Mouse (Mus musculus): Measurements from ENCODE around the gene Vil1.
A peak's percentile ranks its signal among the peaks of the same experiment; 100 is the strongest.

Vil1 gene

DNA sequence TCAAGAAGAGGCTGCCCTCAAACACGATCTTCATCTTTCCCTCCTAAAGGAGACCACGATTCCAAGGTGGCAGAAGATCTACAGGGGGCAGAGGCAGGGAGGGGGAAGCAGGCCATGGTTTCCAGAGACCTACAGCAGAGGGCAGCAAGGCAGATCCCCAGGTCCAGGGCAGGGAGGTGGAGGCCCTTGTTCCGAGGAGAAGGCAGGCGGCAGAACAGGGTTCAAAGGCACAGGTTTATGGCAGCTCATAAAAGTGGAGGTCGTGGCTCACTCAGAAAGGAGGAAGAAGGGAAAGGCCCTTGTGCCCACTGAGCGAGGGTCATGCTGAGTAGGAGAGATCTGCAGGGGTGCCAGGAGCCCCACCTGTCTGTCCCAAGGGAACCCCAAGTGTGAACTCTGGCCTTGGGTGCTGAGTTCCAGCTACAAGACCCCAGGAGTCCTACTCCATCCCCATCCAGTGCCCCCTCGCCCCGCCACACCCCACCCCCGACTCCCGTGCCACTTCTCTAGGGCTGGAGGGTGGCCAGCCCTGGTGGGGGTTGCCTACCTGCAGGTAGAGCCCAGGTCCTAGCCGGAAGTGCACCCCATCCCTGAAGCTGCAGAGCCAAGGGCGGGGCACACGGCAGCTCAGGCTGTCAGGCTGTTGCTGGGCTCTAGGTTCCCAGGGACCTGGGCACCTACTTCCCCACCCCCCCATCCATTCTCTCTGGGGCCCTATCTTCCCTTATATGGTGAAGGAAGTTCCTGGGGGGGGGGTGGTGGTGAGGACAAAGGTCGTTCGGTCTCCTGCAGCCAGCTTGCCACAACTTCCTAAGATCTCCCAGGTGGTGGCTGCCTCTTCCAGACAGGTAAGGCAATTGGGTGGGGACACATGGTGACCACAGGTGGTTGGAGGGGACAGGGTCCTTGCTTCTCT, at the start of gene Vil1:
Gene Vil1 (plus strand): TSS at position 788 of the 916 bp plus-strand sequence.
- DNase-seq (ENCODE audit: low spot score in 2 of 2): no peak

DNA sequence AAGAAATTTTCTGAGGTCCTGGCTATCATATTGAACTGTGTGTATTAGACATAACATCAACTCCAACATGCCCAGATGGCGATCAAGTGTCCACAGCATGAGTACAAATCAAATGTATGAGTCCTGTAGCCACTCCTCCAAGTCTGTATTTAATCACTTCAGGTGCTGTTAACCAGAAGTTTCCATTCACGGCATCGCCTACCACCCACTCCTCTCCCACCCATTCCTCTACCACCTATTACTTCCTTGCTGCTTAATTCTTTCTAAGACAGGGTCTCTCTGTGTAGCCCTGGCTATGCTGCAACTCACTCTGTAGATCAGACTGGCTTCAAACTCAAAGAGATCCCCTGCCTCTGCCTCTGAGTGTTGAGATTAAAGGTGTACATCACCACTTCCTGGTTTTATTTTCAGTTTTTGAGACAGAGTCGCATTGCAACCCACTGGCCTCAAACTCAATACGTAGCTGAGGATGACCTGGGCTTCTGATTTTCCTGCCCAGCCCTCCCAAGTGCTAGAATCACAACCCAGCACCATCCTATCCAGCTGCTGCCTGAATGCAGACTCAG, 49.1 kb upstream of the Vil1 start:
- no peak for DNase-seq (ENCODE audit: low spot score in 2 of 2)

DNA sequence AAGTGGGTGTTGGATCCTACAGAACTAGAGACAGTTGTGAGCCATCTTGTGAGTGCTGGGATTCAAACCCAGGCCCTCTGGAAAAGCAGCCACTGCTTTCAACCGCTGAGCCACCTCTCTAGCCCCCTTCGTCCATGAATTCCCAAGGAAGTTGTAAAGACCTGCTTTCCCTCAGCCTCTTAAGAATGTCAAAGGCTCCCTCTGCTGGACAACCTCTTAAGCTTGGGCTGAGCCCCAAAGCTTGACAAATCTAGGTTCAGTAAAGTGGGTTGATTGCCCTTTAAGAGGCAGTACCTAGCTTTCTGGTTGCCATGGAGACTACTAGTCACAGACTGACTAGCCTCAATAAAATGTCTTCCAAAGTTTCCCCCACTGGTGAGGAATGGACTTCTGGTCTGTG, 47.4 kb upstream of the Vil1 start, which contains the start of gene Catip:
Gene Catip (plus strand): TSS at position 297 of the 400 bp plus-strand sequence.
- DNase-seq (ENCODE audit: low spot score in 2 of 2): peak; percentile 69 to 89

DNA sequence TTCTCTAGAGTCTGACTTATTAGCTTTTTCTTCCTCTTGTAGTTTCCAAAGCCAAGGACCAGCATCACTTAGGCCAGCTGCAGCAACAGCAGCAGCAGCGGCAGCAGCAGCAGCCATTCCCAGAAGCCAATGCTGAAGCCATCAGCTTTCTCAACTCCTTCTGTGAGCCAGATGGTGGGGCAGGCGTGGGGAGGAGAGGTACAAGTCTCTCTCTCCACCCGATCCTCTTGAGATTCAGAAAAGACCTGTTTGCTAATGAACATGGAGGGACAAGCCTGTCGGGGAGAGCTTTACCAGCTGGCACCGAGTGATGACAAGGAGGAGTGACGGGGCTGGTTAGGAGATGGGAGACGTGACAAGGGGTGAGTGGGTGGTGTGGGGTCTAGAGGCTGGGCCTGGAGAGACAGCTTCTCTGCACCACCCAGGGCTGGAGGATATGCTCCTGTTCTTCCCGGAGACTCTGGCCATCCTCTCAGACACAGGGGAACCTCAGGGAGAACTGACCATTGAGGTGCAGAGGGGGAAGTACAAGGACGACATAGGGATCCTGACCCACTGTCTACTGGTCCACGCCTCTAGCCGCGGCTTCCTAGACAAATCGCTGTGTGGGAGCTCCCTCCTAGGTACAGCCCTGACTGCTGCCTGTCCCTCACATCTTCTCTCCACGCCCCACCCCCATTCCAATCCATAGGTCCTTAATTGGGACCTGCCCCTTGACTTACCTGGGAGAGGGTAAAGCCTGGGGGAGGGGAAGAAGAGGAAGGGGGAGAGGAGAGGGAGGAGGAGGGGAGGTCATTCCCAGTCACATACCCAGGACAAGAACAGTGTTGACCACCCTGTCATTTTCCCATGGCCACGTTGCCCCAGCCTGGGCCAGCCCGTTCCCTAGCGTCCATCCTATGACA, 46.6 kb upstream of the Vil1 start:
- no peak for DNase-seq (ENCODE audit: low spot score in 2 of 2)

DNA sequence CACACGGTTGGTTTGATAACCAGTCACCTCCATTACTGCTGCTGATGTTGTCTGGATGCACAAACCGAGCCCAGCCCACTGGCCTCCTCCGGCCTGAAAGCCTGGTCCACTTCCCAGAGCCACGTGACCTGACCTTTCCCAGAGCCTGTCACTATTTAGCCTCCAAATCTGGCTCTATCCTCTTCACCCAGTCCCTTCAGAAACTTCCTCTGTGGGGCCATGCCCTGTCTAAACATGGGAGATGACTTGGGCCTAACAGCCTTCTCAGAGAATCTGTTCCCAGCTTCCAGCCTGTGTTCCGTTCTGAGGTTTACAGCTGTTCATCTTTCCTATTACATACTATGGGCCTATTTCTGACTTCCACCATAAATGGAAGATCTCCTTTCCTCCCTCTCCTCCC, 45.7 kb upstream of the Vil1 start:
- DNase-seq (ENCODE audit: low spot score in 2 of 2): no peak

DNA sequence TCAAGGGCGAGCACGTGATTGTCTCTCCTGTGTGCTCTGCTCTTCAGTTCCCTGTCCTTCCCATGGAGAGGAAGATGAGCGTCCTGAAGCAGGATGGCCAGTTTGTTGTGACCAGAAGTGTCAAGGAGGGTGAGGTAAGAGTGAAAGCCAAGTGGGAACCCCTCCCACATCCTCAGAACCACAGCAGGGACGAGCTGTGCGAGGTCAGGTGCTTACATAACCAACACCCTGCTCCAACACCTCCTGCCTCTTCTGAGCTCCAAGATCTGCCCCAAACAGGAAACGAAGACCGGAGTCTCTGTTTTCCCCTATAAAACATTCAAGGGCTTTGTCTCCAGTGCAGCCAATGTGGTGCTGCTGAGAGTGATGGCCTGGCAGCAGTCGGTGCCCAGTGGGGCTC, 44.9 kb upstream of the Vil1 start:
- no peak for DNase-seq (ENCODE audit: low spot score in 2 of 2)

DNA sequence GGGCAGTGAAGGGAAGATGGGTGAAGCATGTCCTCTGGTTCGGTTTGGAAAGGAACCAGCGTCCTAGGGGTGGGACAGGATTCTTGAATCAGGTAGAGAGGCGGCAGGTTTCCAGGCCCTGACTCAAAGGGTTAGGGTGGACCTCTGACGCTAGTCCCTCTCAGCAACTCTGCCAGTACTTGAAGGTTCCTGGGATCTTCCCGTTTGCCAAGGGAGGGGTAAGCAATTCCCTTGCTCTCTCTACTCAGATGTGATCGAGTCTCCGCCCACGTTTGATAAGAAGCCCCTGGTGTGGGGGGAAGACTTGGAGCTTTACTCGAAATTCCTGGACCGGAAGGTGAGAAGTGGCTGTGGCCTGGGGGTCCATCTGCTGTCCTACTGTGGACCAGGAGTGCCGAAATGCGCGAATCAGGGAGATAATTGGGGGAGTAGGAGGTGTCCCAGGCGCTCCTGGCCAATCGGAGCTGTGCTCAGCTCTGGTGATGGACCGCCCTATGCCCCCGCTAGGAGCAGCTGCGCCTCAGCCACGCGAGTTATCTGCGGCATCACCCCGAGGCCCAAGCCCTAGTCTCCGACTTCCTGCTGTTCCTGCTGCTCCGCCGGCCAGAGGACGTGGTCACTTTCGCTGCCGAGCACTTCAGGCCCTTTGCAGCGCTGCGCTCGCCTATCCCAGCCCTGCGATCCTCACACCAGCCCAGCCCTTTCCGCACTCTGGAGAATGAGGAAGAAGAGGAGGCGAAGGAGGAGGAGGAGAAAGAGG, 41.1 kb upstream of the Vil1 start:
- no peak for DNase-seq (ENCODE audit: low spot score in 2 of 2)

DNA sequence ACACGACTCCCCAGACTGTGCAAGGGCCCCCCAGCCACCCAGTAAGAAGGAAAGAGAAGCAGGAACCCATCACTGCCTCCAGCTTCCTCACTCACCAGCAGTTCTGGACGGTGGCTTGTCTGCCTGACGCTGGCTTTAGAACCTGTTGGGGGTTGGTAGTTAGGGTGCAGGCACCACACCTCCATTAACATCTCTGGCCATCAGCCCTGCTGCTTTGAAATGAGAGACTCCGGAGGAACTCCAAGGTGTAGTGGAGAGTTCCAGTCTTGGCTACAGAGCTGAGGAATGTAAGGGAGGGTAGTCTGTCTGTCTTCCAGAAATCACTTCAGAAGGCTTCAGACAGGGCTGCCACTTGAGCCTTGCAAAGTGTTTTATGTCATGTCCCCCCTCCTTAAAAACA, 39.1 kb upstream of the Vil1 start:
- DNase-seq (ENCODE audit: low spot score in 2 of 2): no peak

DNA sequence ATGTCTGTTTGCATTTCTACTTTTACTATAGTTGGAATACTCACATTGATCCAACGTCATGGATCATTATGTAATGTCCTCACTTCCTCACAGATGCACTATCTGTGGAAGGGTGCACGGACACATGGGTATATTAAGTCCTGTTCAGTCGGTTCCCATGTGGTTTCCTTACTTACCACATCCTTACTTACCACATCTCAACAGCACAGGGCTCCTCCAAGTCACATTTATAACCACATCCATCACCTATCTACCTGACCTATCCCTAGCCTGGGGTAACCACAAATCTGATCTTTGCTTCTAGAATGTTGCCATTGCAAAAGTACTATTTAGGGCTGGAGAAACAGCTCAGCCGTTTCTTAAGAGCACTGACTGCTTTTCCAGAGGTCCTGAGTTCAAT, 35.8 kb upstream of the Vil1 start:
- no peak for DNase-seq (ENCODE audit: low spot score in 2 of 2)

DNA sequence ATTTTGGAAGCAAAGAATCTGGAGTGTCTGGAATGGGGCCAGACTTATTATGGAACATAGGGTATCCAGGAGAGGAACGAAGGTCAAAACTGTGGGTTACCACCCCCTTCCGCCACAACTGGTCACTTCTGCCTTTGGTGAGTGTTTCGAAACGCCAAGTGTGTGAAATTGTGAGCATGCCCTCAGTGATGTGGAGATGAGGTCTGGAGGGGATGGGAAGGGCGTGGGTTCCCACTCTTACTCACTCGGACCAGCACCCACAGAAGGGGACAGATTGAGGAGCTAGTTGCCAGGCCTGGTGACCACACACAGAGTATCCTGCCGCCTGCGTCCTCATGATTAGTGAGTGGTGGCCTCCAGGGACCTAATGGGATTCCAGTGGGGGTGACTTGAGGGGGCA, 34.2 kb upstream of the Vil1 start, which contains the start of gene Slc11a1:
Gene Slc11a1 (plus strand): TSS at position 216 of the 400 bp plus-strand sequence.
- DNase-seq (ENCODE audit: low spot score in 2 of 2): no peak

DNA sequence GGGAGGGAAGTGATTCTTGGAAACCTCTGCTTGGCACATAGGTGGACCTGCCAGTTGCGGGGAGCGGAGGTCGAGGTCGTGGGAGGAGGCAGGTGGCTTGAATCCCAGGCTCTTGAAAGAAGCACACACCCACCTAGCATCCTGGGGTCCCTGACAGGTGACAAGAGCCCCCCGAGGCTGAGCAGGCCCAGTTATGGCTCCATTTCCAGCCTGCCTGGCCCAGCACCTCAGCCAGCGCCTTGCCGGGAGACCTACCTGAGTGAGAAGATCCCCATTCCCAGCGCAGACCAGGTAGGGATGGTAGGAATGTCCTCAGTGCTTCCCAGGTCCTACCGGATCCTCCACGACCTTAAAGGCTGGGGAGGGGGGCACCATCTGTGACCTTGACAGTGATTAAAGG, 33.6 kb upstream of the Vil1 start:
- no peak for DNase-seq (ENCODE audit: low spot score in 2 of 2)

DNA sequence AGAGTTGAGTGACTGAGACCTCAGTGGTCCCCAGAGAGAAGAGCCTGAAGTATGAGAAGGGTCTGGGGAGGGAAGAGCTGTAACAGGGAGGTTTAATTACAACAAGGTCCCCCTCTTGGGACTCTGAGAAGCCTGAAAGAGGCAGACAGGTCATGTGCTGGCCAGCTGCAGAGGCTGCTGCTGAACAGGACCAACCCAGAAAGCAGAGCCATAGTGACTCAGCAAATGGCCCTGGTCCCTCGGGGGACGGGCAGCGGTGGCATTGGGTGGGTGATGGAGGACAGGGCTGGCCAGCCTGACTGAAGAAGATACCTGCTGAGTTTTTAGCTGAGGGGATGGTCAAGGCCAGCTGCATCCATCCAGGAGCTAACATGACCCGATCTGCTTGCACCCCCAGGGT, 32.8 kb upstream of the Vil1 start:
- DNase-seq (ENCODE audit: low spot score in 2 of 2): no peak

DNA sequence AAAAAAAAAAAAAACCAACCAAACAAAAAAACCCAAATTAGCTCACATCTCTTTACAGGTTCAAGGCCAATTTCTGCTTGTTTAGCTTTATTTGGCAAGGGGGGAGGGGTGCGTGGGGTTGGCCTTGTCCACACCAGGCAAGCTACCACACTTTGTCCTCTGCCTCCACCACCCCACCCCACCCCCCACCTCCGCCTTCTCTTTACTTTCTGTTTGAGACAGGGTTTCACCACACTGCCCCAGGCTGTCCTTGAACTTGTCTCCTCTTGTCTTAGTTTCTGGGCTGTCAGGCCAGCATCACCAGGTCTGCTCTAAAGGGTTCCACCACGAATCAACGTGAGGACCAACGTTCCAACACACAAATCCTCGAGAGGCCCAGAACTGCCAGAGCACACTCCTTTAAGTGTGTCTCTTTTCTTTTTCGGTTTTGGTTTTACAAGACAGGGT, 30.1 kb upstream of the Vil1 start:
- no peak for DNase-seq (ENCODE audit: low spot score in 2 of 2)

DNA sequence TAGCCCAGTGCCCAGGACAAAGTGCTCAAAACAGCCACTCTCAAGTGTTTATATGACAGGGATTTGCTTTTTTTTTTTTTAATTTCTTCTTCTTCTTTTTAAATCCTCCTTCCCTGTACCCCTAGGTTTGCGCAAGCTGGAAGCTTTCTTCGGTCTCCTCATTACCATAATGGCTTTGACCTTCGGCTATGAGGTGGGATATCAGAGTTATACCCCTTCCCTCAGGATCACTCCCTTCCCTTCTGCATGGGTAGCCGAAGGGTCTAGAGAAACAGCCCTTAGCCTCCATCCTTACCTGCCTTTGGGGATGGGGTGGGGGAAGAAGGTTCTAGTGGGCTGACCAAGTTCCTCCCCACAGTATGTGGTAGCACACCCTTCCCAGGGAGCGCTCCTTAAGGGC, 28.7 kb upstream of the Vil1 start:
- no peak for DNase-seq (ENCODE audit: low spot score in 2 of 2)

DNA sequence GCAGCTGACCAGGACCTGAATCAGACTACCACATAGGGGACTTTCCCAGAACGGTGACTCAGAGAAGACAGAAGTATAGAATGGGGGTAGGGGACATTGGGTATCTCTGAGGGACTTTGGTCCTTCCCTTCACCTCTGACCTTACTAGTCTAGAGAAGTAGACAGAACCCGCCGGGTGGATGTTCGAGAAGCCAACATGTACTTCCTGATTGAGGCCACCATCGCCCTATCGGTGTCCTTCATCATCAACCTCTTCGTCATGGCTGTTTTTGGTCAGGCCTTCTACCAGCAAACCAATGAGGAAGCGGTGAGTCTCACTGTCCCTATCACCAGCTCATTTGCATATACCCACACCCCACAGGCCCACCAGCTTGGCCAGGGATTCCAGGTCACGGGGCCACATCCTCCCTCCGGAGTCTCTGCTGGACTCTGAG, 27.6 kb upstream of the Vil1 start:
- no peak for DNase-seq (ENCODE audit: low spot score in 2 of 2)

DNA sequence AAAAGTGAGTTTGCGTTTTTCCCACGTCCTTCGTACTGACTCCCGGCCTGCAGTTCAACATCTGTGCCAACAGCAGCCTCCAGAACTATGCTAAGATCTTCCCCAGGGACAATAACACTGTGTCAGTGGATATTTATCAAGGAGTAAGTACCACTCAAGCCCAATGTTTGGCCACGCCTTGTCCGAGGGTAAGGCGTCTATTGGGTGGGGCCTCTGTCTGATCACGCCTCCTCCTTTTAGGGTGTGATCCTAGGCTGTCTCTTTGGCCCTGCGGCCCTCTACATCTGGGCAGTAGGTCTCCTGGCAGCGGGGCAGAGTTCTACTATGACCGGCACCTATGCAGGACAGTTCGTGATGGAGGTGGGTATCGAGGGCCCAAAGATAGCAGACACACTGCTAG, 25.8 kb upstream of the Vil1 start:
- DNase-seq (ENCODE audit: low spot score in 2 of 2): no peak

DNA sequence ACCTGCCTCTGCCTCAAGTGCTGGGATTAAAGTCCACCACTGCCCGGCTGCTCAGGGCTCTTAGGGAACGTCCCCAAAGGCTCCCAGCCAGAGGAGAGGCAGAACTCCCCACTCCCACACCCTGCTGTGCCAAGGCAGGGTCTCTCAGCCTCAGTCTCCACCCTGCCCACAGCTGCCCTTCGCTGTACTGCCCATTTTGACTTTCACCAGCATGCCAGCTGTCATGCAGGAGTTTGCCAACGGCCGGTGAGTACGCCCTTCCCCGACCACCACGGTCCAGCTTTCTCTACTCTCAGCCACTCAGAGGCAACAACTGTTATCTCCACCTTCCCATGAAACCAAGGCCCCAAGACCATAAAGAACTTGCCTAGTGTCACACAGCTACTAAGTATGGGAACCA, 24.7 kb upstream of the Vil1 start:
- DNase-seq (ENCODE audit: low spot score in 2 of 2): no peak

DNA sequence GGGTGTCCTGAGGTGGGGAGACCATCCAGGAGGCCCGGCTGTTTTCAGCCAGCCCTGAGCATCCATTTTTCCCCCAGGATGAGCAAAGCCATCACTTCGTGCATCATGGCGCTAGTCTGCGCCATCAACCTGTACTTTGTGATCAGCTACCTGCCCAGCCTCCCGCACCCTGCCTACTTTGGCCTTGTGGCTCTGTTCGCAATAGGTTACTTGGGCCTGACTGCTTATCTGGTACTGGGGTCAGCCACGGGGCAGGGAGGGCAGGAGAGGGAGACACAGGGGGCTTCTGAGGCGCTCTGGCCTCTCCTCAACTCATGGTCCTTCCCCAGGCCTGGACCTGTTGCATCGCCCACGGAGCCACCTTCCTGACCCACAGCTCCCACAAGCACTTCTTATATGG, 24.1 kb upstream of the Vil1 start:
- no peak for DNase-seq (ENCODE audit: low spot score in 2 of 2)

DNA sequence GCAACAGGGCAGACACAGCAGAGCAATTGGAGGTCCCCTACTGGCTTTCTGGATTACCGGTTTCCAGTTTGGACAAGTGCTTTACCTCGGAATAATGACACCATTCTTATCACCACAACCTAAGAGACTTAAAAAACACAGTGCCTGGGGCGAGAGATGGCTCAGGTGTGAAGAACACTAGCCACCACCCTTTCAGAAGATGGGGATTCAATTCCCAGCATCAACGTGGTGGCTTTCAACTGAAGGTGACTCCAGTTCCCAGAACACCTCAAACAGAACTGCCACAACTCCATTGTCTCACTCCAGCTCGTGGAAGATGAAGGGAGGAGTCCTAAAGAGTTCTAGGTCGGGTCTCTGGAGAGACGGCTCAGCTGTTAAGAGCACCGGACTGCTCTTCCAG, 23.6 kb upstream of the Vil1 start:
- no peak for DNase-seq (ENCODE audit: low spot score in 2 of 2)

DNA sequence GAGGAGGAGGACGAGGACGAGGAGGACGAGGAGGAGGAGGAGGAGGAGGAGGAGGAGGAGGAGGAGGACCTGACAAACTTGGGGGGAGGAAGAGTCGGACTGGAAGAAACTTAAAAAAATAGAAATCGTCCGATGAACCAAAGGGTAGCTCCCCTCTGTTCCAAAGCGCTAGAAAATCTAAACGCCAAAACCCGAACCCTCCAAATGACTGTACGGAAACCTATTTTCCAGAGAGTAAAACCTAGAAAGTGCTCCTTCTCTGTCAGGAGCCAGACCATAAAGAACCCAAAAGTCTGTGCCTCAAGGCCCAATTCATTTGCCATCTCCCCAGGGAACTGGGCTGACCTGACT, 22.8 kb upstream of the Vil1 start:
- no peak for DNase-seq (ENCODE audit: low spot score in 2 of 2)

DNA sequence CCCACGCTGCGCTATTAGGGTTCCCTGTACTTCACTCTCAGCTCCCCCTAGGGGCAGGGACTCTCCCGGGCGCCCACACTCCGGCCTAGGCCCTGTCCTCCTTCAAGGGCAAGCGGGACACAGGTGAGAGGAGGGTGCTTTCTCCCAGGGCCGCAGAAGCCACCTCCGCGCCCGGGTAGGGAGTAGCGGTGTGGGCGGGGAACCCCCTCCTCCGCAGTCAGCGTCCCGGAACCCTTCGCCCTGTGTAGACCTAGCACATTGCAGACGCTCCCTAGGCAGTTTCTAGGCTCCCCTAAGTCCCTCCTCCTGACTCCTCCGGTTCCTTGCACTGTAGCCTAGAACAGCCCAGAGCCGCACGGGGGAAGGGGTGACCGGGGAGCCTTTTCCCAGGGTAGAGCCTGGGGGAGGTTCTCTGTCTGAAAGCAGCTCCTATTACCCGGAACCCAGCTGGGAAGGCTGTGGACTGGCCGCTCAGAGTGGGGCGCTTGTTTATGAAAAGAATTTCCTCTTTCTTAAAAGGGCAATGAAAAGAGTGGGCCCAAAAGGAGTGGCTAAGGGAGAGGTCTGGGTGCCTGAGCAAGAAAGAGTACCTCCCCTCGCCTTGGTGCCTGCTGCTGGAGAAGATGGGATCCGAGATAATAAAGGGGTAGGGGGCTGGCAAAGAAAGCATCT, 22.3 kb upstream of the Vil1 start:
- peak; percentile 87 to 95 for DNase-seq (ENCODE audit: low spot score in 2 of 2)

Data from left cerebral cortex, adult 9 months (tissue).